Mouse (Mus musculus) liver, postnatal 0 days (tissue): ENCODE measurements around the gene Cyth1.

ENCODE experiments used
- CTCF ChIP-seq: sonication (generic); IDR thresholded peaks from 2 replicates; pipeline ENCODE4 v1.5.1; 2016; ENCODE audit warnings: antibody characterized with exemption, low read depth
- EP300 ChIP-seq: IDR thresholded peaks from 2 replicates; pipeline ENCODE4 v1.6.1; 2016; ENCODE audit warnings: antibody characterized with exemption, low read depth, mild to moderate bottlenecking

DNA sequence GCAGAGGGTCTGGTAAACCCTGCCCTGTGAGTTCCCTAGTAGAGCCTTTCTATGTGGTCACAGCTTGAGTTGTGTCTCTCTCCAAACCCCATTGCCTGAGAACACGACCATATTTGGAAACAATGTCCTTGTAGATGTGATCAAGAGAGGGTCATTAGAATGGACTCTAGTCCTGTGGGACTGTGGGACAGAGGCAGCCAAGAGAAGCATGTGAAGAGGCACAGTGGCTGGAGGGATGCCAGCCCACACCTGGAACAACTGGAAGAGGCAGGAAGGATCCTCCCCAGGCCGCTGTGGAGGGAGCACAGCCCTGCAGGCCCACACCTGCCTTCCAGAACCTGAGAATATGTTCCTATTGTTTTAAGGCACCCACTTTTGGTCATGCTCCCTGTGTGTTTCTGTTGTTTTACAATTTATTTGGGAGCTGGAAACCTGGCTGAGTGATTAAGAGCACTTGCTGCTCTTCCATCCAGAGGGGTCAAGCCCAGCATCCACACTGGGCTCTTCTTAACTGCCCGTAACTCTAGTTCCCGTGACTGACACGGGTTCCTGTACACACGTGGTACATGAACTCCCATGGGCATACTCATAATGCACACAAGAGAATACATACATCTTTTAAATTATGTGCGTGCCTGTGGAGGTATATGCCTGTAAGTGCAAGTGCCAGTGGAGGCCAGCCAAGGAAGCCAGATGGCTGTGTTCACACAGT lies 5.2 kb upstream of the Cyth1 start:
- TF ChIP-seq CTCF = no peak
- TF ChIP-seq EP300 = no peak
